Mouse (Mus musculus) heart, embryonic 11.5 days (tissue): ENCODE data around the gene Rnf20. TPM values are rescaled to one million over a fixed set of nuclear protein-coding genes. Genes with fewer than 3 reads are reported as not detected.

ENCODE experiments used
- ATAC-seq: fragments of 200-750 bp; cut with Nextera tagmentation; replicated peaks from 2 replicates; pipeline ENCODE4 v1.8.0; 2017; ENCODE audit warnings: moderate library complexity; ENCODE audit not compliant: insufficient number of reproducible peaks, low FRiP score, low TSS enrichment
- H3K27ac ChIP-seq: fragments of 300-500 bp; sonication (generic); 2 replicates; pipeline ENCODE4 v1.5.1; 2014; ENCODE audit warnings: mild to moderate bottlenecking, low read depth, low read length
- H3K27me3 ChIP-seq: fragments of 300-500 bp; sonication (generic); 2 replicates; pipeline ENCODE4 v1.6.1; 2014; ENCODE audit warnings: mild to moderate bottlenecking, low read length, mixed read lengths; ENCODE audit not compliant: control insufficient read depth, insufficient read depth
- H3K36me3 ChIP-seq: fragments of 300-500 bp; sonication (generic); 2 replicates; pipeline ENCODE4 v1.6.1; 2014; ENCODE audit warnings: mild to moderate bottlenecking, low read length, moderate library complexity, mixed read lengths; ENCODE audit not compliant: control insufficient read depth, insufficient read depth
- H3K4me1 ChIP-seq: fragments of 300-500 bp; sonication (generic); 2 replicates; pipeline ENCODE4 v1.6.1; 2014; ENCODE audit warnings: low read length; ENCODE audit not compliant: control insufficient read depth, insufficient read depth
- H3K4me2 ChIP-seq: fragments of 300-500 bp; sonication (generic); 2 replicates; pipeline ENCODE4 v1.6.1; 2014; ENCODE audit warnings: mild to moderate bottlenecking, moderate library complexity
- H3K4me3 ChIP-seq: fragments of 300-500 bp; sonication (generic); 2 replicates; pipeline ENCODE4 v1.5.1; 2014; ENCODE audit warnings: low read depth, low read length
- H3K9ac ChIP-seq: fragments of 300-500 bp; sonication (generic); 2 replicates; pipeline ENCODE4 v1.6.1; 2014; ENCODE audit warnings: mild to moderate bottlenecking, low read depth, low read length, moderate library complexity
- H3K9me3 ChIP-seq: fragments of 300-500 bp; sonication (generic); replicated peaks from 2 replicates; pipeline ENCODE4 v1.6.1; 2016; ENCODE audit warnings: low read length; ENCODE audit not compliant: control insufficient read depth
- WGBS: fragments of 180-500 bp; shearing (Covaris S2); extraction: QIAGEN DNeasy Blood & Tissue Kit; methylation state at CpG from one replicate; pipeline ENCODE4 v1.1.7; 2014; ENCODE audit not compliant: insufficient replicate concordance; 5-methylcytosine and 5-hydroxymethylcytosine counted together
- polyA plus RNA-seq: library from polyadenylated mRNA; unstranded; fragments of >200 nt; fragmentation: Nextera tagmentation; extraction: Ambion mirVana; gene quantifications from 2 replicates; pipeline ENCODE4 v1.2.1, GENCODE M21; 2014

The Rnf20 gene
- polyA plus RNA-seq, 1 experiment from 2014 or later, result 35.8 TPM

DNA sequence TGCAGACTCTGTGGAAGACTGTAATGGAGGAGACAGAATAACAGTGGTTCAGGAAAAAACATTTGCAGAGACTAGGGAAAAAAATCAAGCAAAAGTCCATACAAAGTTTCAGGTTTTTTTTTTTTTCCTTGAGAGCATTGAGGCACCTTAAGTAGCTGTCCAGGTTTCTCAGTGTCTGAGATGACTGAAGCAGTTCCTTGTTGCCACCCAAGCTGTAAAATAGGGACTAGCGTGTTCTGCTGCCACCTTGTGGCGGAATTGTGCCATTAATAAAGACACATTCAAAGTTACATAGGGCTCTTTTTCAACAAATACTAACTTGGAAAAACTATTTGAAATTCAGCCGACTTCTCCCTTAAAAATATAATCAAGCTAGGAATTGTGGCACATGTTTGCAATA, 4.8 kb upstream of the Rnf20 start:
- WGBS, result 9% methylated on average over 3 of the region's 3 CpGs

GRCm38 (mm10) chr4:49628941-49629340, 2.9 kb upstream of the Rnf20 start:
- Histone ChIP-seq H3K27me3 (no peaks in the 10 kb centered on the region), H3K27ac (no peak overlapping the region), H3K4me3 (no peak overlapping the region), H3K4me2 (no peak overlapping the region), H3K36me3 (no peaks in the 10 kb centered on the region), H3K9me3 (no peaks in the 10 kb centered on the region), H3K9ac (no peak overlapping the region), H3K4me1 (no peaks in the 10 kb centered on the region; the same call in 1 of the 2 replicates)
- ATAC-seq, result no peak
- 77% methylated on average over 5 of the region's 5 CpGs for WGBS

More for the DNA sequence above, 4.8 kb upstream of the Rnf20 start:
- no peak overlapping the region for H3K4me2 ChIP-seq
- no peaks in the 10 kb centered on the region for H3K27me3 ChIP-seq
- no peak overlapping the region for H3K9ac ChIP-seq
- no peak for ATAC-seq
- no peaks in the 10 kb centered on the region for H3K9me3 ChIP-seq
- no peaks in the 10 kb centered on the region for H3K4me1 ChIP-seq
- no peaks in the 10 kb centered on the region for H3K36me3 ChIP-seq
- no peak overlapping the region for H3K27ac ChIP-seq
- H3K4me3 ChIP-seq, result no peak overlapping the region

DNA sequence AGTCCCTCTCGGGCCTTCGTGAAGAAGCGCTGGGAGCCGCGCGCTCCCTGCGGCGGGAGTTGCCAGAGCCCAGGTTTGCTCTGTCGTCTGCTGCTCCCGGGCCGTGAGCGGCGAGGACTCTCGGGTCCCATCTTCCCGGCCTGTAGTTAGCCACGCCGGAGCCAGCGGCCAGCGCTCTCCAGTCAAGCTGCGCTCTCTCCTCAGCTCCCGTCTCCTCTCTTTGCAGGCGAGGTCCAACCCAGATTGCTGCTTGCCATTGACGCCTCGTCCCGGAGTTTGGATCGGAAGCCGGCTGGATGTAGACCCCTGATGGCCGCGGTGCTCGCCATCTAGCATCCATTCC, 304 bp downstream of the Rnf20 start:
- peaks cover 9% of the 10 kb centered on the region for H3K36me3 ChIP-seq
- ATAC-seq, result no peak; the same call in 1 of the 2 replicates
- peak overlapping the region; percentile 90 for H3K9ac ChIP-seq
- H3K9me3 ChIP-seq, result no peaks in the 10 kb centered on the region
- peak overlapping the region; percentile 63 for H3K4me2 ChIP-seq
- H3K4me3 ChIP-seq, result peak overlapping the region; percentile 95
- no peaks in the 10 kb centered on the region for H3K27me3 ChIP-seq
- no peaks in the 10 kb centered on the region; the same call in 1 of the 2 replicates for H3K4me1 ChIP-seq
- WGBS, result under 1% methylated on average over 30 of the region's 30 CpGs
- H3K27ac ChIP-seq, result peak overlapping the region; percentile 88

DNA sequence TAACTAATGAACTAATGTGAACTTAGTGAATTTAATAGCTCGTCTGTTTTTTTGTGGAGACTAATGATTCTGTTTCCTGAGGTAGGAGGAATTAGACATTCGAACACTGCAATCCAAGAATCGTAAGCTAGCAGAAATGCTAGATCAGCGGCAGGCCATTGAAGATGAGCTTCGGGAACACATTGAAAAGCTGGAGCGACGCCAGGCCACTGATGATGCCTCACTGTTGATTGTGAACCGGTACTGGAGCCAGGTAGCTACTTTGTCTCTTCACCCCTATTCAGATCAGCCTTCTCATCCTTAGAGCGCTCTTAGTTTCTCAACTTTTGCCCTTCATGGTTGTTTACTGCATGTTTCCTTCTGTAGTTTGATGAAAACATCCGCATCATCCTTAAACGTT, 6.0 kb downstream of the Rnf20 start:
- H3K36me3 ChIP-seq, result peaks cover 23% of the 10 kb centered on the region

GRCm38 (mm10) chr4:49639913-49640312, 8.1 kb downstream of the Rnf20 start:
- Histone ChIP-seq H3K27me3 (no peaks in the 10 kb centered on the region), H3K27ac (no peak overlapping the region), H3K4me3 (no peak overlapping the region), H3K36me3 (peaks cover 20% of the 10 kb centered on the region), H3K9ac (no peak overlapping the region), H3K4me2 (no peak overlapping the region), H3K9me3 (no peaks in the 10 kb centered on the region), H3K4me1 (no peaks in the 10 kb centered on the region)
- whole genome bisulfite sequencing, result 56% methylated on average over 2 of the region's 2 CpGs
- no peak for ATAC-seq

More for the DNA sequence above, 6.0 kb downstream of the Rnf20 start:
- no peak for ATAC-seq
- H3K9ac ChIP-seq, result no peak overlapping the region
- H3K9me3 ChIP-seq, result no peaks in the 10 kb centered on the region
- no peaks in the 10 kb centered on the region; the same call in 1 of the 2 replicates for H3K4me1 ChIP-seq
- no peak overlapping the region for H3K4me3 ChIP-seq
- no peak overlapping the region for H3K27ac ChIP-seq
- WGBS, result 89% methylated on average over 11 of the region's 11 CpGs
- no peak overlapping the region for H3K4me2 ChIP-seq
- no peaks in the 10 kb centered on the region for H3K27me3 ChIP-seq

DNA sequence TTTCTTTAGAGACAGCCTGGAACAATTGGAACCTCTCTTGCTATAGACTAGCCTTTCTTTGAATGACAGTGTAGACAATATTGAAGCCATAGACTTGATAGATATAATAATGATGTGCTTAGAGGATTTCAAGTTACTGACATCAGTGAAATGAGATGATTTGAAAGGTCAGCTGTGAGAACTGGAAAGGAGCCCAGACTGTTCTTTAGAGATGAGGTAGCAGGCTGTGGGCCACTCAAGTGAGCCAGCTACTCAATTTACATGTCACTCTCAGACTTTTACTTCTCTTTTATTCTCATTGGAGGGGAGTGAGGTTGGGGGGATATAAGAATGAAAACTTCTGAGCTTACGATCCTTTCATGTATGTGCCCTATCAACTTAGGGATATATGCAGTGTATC, 27.6 kb downstream of the Rnf20 start:
- WGBS, result 93% methylated on average over 1 of the region's 1 CpGs
- Histone ChIP-seq H3K4me3 (no peak overlapping the region), H3K36me3 (peaks cover 15% of the 10 kb centered on the region), H3K27ac (no peak overlapping the region), H3K4me1 (no peaks in the 10 kb centered on the region), H3K27me3 (no peaks in the 10 kb centered on the region), H3K9me3 (no peaks in the 10 kb centered on the region), H3K4me2 (no peak overlapping the region), H3K9ac (no peak overlapping the region)
- no peak for ATAC-seq

DNA sequence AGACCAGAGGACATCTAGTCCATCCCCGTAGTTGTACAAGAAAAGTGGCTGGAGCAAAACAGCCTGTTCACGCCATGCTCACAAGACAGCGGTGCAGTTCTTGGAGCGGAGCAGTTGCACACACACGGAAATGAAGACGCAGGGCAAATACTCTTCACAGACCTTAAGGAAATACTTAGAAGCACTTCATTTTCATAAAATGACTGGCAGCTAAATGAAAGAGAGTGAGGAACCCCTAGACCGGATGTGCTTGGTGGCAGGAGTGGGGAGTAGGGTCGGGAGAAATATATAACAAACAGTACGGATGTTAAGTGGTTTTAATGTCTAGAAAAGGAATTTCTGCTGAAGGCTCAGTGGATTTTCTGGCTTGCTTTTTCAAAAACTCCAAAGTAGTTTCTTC, 29.9 kb downstream of the Rnf20 start:
- Histone ChIP-seq H3K9me3 (no peaks in the 10 kb centered on the region), H3K4me1 (no peaks in the 10 kb centered on the region), H3K9ac (no peak overlapping the region), H3K27me3 (no peaks in the 10 kb centered on the region), H3K4me3 (no peak overlapping the region), H3K27ac (no peak overlapping the region), H3K36me3 (peaks cover 9% of the 10 kb centered on the region), H3K4me2 (no peak overlapping the region)
- no peak for ATAC-seq
- 95% methylated on average over 9 of the region's 9 CpGs for WGBS

- no peaks in the 10 kb centered on the region for H3K27me3 ChIP-seq
- H3K4me2 ChIP-seq, result no peak overlapping the region
- H3K36me3 ChIP-seq, result peaks cover 9% of the 10 kb centered on the region
- no peak for ATAC-seq
- no peaks in the 10 kb centered on the region for H3K9me3 ChIP-seq
- H3K27ac ChIP-seq, result no peak overlapping the region
- H3K4me1 ChIP-seq, result no peaks in the 10 kb centered on the region
- no peak overlapping the region for H3K9ac ChIP-seq
- 91% methylated on average over 4 of the region's 4 CpGs for WGBS
- no peak overlapping the region for H3K4me3 ChIP-seq
These were observed 30.4 kb downstream of the Rnf20 start for GRCm38 (mm10) chr4:49662231-49662630.

GRCm38 (mm10) chr4:49664850-49665249, 33.0 kb downstream of the Rnf20 start:
- H3K27ac ChIP-seq, result no peak overlapping the region
- no peaks in the 10 kb centered on the region for H3K9me3 ChIP-seq
- H3K4me2 ChIP-seq, result no peak overlapping the region
- no peak for ATAC-seq
- 70% methylated on average over 5 of the region's 5 CpGs for WGBS
- H3K9ac ChIP-seq, result no peak overlapping the region
- peaks cover 2% of the 10 kb centered on the region; the same call in 1 of the 2 replicates for H3K36me3 ChIP-seq
- H3K4me1 ChIP-seq, result no peaks in the 10 kb centered on the region
- no peaks in the 10 kb centered on the region for H3K27me3 ChIP-seq
- no peak overlapping the region for H3K4me3 ChIP-seq
